Mouse (Mus musculus): ENCODE results near the gene Ip6k2. TPM values are rescaled to one million over a fixed set of nuclear protein-coding genes. Genes with fewer than 3 reads are reported as not detected.

The Ip6k2 gene
- polyA plus RNA-seq, 1 experiment from 2014 or later: 222 TPM

- H3K27me3 ChIP-seq: no peaks in the 10 kb centered on the region
- ATAC-seq (ENCODE audit: low FRiP score): no peak
- H3K36me3 ChIP-seq: peaks cover 4% of the 10 kb centered on the region; the same call in 1 of the 2 replicates
- WGBS: 89% methylated on average over 5 of the region's 5 CpGs
- no peak overlapping the region for H3K27ac ChIP-seq
- 0 out of 2 replicates have a peak overlapping the region, but pooled peaks have one; percentile 24 for H3K9ac ChIP-seq
- H3K4me2 ChIP-seq: no peak overlapping the region
- H3K9me3 ChIP-seq: no peaks in the 10 kb centered on the region
- no peaks in the 10 kb centered on the region for H3K4me1 ChIP-seq (replicated peaks)
- H3K4me3 ChIP-seq: no peak overlapping the region
Measured at GRCm38 (mm10) chr9:108754423-108754822, 29.2 kb upstream of the Ip6k2 start.

DNA sequence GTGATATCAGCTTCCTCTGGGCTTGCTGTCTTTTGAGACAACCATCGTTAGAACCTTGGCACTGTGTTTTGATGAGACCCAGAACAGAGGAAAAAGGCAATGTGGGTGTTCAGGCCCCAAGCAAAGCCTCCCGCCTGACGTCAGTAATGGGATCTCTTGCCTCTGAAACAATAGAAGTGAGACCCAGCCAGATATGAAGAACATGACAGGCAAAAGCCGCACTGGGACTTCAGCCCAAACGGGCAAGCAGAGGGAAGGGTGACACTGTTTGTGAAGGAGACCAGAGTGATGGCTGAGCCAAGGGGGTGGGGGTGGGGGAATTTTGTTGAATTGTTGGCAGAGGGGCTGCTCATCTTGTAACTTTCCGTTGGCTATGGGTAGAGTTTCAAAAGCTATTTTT lies 26.2 kb upstream of the Ip6k2 start:
- H3K27me3 ChIP-seq: no peaks in the 10 kb centered on the region
- no peak overlapping the region for H3K4me3 ChIP-seq
- ATAC-seq (ENCODE audit: low FRiP score): no peak
- no peaks in the 10 kb centered on the region for H3K36me3 ChIP-seq
- H3K27ac ChIP-seq: no peak overlapping the region
- no peaks in the 10 kb centered on the region for H3K4me1 ChIP-seq (replicated peaks)
- no peak overlapping the region for H3K9ac ChIP-seq
- H3K9me3 ChIP-seq: no peaks in the 10 kb centered on the region
- 71% methylated on average over 6 of the region's 6 CpGs for WGBS
- no peak overlapping the region for H3K4me2 ChIP-seq

- H3K4me3 ChIP-seq: no peak overlapping the region
Measured at GRCm38 (mm10) chr9:108759121-108759520, 24.5 kb upstream of the Ip6k2 start.

GRCm38 (mm10) chr9:108759805-108760204 lies 23.8 kb upstream of the Ip6k2 start:
- 63% methylated on average over 2 of the region's 2 CpGs for WGBS
- no peak overlapping the region for H3K4me2 ChIP-seq
- no peak for ATAC-seq (ENCODE audit: low FRiP score)

More at GRCm38 (mm10) chr9:108759121-108759520, 24.5 kb upstream of the Ip6k2 start:
- WGBS: 94% methylated on average over 20 of the region's 20 CpGs
- Histone ChIP-seq H3K4me2 (no peak overlapping the region), H3K27ac (no peak overlapping the region), H3K4me1 (replicated peaks) (no peaks in the 10 kb centered on the region), H3K9ac (no peak overlapping the region), H3K36me3 (no peaks in the 10 kb centered on the region), H3K27me3 (no peaks in the 10 kb centered on the region), H3K9me3 (no peaks in the 10 kb centered on the region)
- no peak for ATAC-seq (ENCODE audit: low FRiP score)

DNA sequence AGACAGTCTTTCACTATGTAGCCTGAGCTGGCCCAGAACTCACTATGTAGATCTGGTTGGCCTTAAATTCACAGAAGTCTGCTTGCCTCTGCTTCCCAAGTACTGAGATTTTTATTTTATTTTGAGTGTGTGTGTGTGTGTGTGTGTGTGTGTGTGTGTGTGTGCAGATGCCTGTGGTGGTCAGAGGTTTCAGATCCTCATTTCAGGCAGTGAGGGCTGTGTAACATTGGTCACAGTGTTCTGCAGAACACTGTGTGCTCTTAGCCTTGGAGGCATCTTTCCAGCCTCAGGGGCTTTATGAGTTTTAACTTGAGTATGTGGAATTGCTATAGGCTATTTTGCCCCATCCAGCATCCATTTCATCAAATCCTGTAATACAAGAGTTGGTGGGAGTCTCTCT lies 22.0 kb upstream of the Ip6k2 start:
- no peaks in the 10 kb centered on the region for H3K4me1 ChIP-seq (replicated peaks)
- no peak overlapping the region for H3K4me3 ChIP-seq
- no peak overlapping the region for H3K27ac ChIP-seq
- H3K36me3 ChIP-seq: no peaks in the 10 kb centered on the region
- no peak for ATAC-seq (ENCODE audit: low FRiP score)
- no peak overlapping the region for H3K4me2 ChIP-seq
- H3K9ac ChIP-seq: no peak overlapping the region
- H3K27me3 ChIP-seq: no peaks in the 10 kb centered on the region
- H3K9me3 ChIP-seq: no peaks in the 10 kb centered on the region

More at GRCm38 (mm10) chr9:108759805-108760204, 23.8 kb upstream of the Ip6k2 start:
- Histone ChIP-seq H3K4me1 (replicated peaks) (no peaks in the 10 kb centered on the region), H3K36me3 (no peaks in the 10 kb centered on the region), H3K9ac (no peak overlapping the region), H3K9me3 (no peaks in the 10 kb centered on the region), H3K4me3 (no peak overlapping the region), H3K27ac (no peak overlapping the region), H3K27me3 (no peaks in the 10 kb centered on the region)

- no peaks in the 10 kb centered on the region for H3K4me1 ChIP-seq (replicated peaks)
- no peaks in the 10 kb centered on the region for H3K36me3 ChIP-seq
- H3K27me3 ChIP-seq: no peaks in the 10 kb centered on the region
- H3K9ac ChIP-seq: no peak overlapping the region
- H3K9me3 ChIP-seq: no peaks in the 10 kb centered on the region
- H3K4me2 ChIP-seq: no peak overlapping the region
- ATAC-seq (ENCODE audit: low FRiP score): no peak
- 75% methylated on average over 10 of the region's 10 CpGs for WGBS
- H3K4me3 ChIP-seq: no peak overlapping the region
- no peak overlapping the region for H3K27ac ChIP-seq
Measured at GRCm38 (mm10) chr9:108764971-108765370, 18.6 kb upstream of the Ip6k2 start.

DNA sequence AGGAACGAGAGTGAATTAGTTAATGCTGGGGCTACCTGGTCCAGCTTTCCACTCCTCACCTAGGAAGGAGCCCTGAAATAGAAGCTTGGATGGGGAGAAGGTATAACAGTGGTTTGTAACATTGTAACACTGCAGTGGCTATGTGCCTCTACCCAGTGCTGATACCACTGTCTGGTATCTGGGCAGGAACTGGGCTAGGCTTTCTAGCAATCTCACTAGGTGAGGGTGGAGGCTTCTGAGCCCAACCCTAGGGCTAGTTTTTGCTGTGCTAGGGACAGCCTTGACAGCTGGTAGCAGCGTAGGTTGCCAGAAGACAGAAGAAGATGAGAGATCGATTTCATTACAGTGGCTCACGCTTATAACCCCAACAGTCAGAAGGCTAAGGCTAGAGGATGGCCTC lies 7.0 kb upstream of the Ip6k2 start:
- H3K27ac ChIP-seq: no peak overlapping the region
- no peak for ATAC-seq (ENCODE audit: low FRiP score)
- no peak overlapping the region for H3K4me3 ChIP-seq
- H3K9ac ChIP-seq: no peak overlapping the region
- WGBS: 93% methylated on average over 4 of the region's 4 CpGs
- 0 out of 2 replicates have a peak, but pooled peaks cover 3% of the 10 kb centered on the region for H3K4me1 ChIP-seq (replicated peaks)
- H3K4me2 ChIP-seq: no peak overlapping the region
- H3K27me3 ChIP-seq: 0 out of 2 replicates have a peak, but pooled peaks cover 2% of the 10 kb centered on the region
- 0 out of 2 replicates have a peak, but pooled peaks cover 7% of the 10 kb centered on the region for H3K9me3 ChIP-seq
- no peaks in the 10 kb centered on the region for H3K36me3 ChIP-seq

DNA sequence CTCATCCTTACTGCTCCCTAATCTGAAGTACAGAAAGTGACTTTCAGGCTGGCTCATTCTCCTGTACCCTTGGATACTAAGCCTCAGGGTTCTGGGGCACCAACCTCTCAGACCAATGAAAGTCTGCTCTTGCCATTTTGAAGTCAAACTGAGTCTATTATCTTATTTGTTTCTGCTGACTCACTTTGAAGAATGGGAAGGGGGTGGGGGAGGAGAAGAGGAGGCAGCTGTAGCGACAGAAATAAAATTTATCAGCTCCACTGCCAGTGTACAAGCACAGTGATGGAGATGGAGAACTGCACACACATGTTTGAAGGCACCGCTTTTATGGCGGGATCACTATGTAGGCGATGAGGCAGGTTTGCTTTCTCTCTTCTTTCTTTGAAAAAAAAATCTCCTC lies 6.3 kb upstream of the Ip6k2 start:
- no peaks in the 10 kb centered on the region for H3K36me3 ChIP-seq
- H3K9ac ChIP-seq: no peak overlapping the region
- H3K4me3 ChIP-seq: no peak overlapping the region
- WGBS: 80% methylated on average over 4 of the region's 4 CpGs
- ATAC-seq (ENCODE audit: low FRiP score): no peak
- H3K4me1 ChIP-seq (replicated peaks): peaks cover 8% of the 10 kb centered on the region
- H3K9me3 ChIP-seq: 0 out of 2 replicates have a peak, but pooled peaks cover 5% of the 10 kb centered on the region
- H3K4me2 ChIP-seq: no peak overlapping the region
- H3K27ac ChIP-seq: no peak overlapping the region
- 0 out of 2 replicates have a peak, but pooled peaks cover 2% of the 10 kb centered on the region for H3K27me3 ChIP-seq

GRCm38 (mm10) chr9:108780959-108781358 lies 2.6 kb upstream of the Ip6k2 start:
- H3K9ac ChIP-seq: no peak overlapping the region
- no peak overlapping the region for H3K4me3 ChIP-seq
- H3K27ac ChIP-seq: no peak overlapping the region
- 0 out of 2 replicates have a peak, but pooled peaks cover 2% of the 10 kb centered on the region for H3K27me3 ChIP-seq
- no peak overlapping the region for H3K4me2 ChIP-seq
- H3K4me1 ChIP-seq (replicated peaks): peaks cover 24% of the 10 kb centered on the region
- no peaks in the 10 kb centered on the region for H3K9me3 ChIP-seq
- ATAC-seq (ENCODE audit: low FRiP score): no peak
- H3K36me3 ChIP-seq: no peaks in the 10 kb centered on the region
- WGBS: 69% methylated on average over 5 of the region's 5 CpGs

DNA sequence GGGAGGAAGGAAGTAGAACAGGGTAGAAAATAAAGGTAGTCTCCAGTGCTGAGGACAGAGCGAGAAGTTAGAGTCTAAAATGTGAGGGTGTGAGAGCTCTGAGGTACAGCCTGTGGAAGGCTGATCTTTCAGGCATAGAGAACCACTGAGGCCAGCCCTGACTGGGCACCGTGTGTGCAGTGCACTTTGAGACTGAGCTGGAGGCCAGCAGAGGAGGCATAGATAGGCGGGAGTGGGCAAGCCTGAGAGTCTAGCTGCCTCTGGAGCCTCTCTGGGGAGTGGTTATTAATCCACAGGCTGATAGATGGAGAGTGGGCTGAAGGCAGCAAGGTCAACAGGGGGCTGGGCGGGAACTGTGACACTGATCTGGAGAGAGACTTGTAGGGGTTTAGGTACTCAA lies 1.7 kb upstream of the Ip6k2 start:
- H3K9ac ChIP-seq: 0 out of 2 replicates have a peak overlapping the region, but pooled peaks have one; percentile 35
- no peaks in the 10 kb centered on the region for H3K27me3 ChIP-seq
- no peak for ATAC-seq (ENCODE audit: low FRiP score)
- H3K4me2 ChIP-seq: no peak overlapping the region
- WGBS: 64% methylated on average over 4 of the region's 4 CpGs
- H3K27ac ChIP-seq: no peak overlapping the region
- H3K9me3 ChIP-seq: no peaks in the 10 kb centered on the region
- H3K4me3 ChIP-seq: no peak overlapping the region
- H3K36me3 ChIP-seq: no peaks in the 10 kb centered on the region
- H3K4me1 ChIP-seq (replicated peaks): peaks cover 33% of the 10 kb centered on the region

DNA sequence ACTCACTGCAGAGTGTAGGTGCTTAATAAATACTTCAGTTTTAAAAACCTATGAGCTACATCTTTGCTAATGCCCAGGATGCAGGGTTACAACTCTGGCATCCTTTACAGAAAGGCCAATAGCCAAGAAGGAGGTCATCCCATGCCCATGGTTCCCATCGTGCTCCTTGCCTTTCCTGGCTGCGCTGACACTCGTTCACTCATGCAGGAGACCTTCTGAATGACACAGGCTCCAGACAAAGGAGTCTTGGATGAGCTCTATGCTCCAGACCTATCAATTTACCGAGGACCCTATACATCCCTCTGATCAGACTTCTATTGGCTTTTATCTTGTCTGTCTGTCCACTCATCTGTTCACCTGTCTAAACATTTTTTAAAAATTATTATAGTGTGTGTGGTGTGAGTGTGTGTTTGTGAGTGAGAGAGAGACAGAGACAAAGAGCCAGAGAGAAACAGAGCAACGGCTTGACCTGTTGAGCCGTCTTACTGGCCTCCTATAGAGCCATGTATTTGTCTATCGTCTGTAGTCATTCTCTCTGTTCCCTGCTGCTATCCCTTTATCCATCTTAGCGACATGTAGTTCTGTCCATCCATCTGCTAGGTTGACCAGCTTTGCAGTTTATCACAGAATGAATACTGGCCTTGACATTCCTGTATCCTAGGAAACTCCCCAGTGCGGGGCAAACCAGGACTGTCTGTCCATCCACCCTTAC lies 604 bp upstream of the Ip6k2 start:
- peak; percentile 68 for ATAC-seq (ENCODE audit: low FRiP score)
- WGBS: 7% methylated on average over 9 of the region's 9 CpGs
- Histone ChIP-seq H3K36me3 (no peaks in the 10 kb centered on the region), H3K4me2 (peak overlapping the region; percentile 59), H3K9ac (peak overlapping the region; percentile 99), H3K4me3 (peak overlapping the region; percentile 85), H3K4me1 (replicated peaks) (peaks cover 44% of the 10 kb centered on the region), H3K27ac (peak overlapping the region; percentile 99), H3K9me3 (no peaks in the 10 kb centered on the region), H3K27me3 (no peaks in the 10 kb centered on the region)

GRCm38 (mm10) chr9:108785416-108785815 lies 1.8 kb downstream of the Ip6k2 start:
- Histone ChIP-seq H3K9me3 (no peaks in the 10 kb centered on the region), H3K4me2 (peak overlapping the region; percentile 90), H3K27me3 (no peaks in the 10 kb centered on the region), H3K27ac (peak overlapping the region; percentile 99; the same call in 1 of the 2 replicates), H3K9ac (peak overlapping the region; percentile 99), H3K36me3 (no peaks in the 10 kb centered on the region), H3K4me1 (replicated peaks) (peaks cover 67% of the 10 kb centered on the region), H3K4me3 (peak overlapping the region; percentile 85)
- no peak for ATAC-seq (ENCODE audit: low FRiP score)

DNA sequence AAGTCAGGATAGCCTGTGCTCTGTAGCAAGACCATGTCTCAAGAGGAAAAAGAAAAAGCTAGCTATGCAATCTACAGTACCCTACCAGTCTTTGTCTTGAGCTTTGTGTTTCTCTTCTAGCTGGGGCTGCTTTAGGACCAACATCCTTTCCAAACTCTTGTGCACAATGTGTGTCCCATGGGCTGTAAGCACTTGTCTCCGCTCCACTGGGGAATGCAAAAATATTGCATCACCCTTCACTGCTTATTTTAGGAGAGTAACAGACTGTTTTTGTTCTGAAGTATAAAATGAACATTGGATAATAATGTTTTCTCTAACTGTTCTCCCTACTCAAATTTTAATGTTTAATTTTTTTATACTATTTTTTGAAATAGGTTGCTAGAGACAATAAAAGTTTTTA lies 2.9 kb downstream of the Ip6k2 start:
- no peaks in the 10 kb centered on the region for H3K36me3 ChIP-seq
- no peaks in the 10 kb centered on the region for H3K27me3 ChIP-seq
- H3K9ac ChIP-seq: peak overlapping the region; percentile 99; the same call in 1 of the 2 replicates
- peak overlapping the region; percentile 90 for H3K4me2 ChIP-seq
- no peaks in the 10 kb centered on the region for H3K9me3 ChIP-seq
- peak overlapping the region; percentile 85 for H3K4me3 ChIP-seq
- WGBS: 74% methylated on average over 1 of the region's 1 CpGs
- H3K4me1 ChIP-seq (replicated peaks): peaks cover 78% of the 10 kb centered on the region
- H3K27ac ChIP-seq: no peak overlapping the region
- no peak for ATAC-seq (ENCODE audit: low FRiP score)

Measured in hindbrain, embryonic 13.5 days (tissue).